ENCODE assay signal across 26 mouse cellular contexts in genomic region chr9:45182521-45182920, GRCm38 (mm10). TPM values are rescaled to one million over a fixed set of nuclear protein-coding genes. Genes with fewer than 3 reads are reported as not detected.
A peak's percentile ranks its signal among the peaks of the same experiment; 100 is the strongest.
DNase-seq lines count a peak whose midpoint lies in the region; ATAC-seq and TF ChIP-seq lines count a peak whose summit lies in the region.
"Had no signal": no experiment of that assay in that cellular context is flagged by ENCODE, and none has a peak within 500 bp of the region (broad histone marks: within the 10 kb centered on the region; RNA-seq: fewer than 3 reads in every experiment).

No protein-coding gene starts in this region.

- H3K4me3 ChIP-seq in intestine, postnatal 0 days (ENCODE audit: low read depth, low read length): no peak overlapping the region
- H3K4me3 ChIP-seq in intestine, embryonic 16.5 days (ENCODE audit: low read length): no peak overlapping the region
- H3K4me3 ChIP-seq in liver, adult 2 months (ENCODE audit: insufficient read depth, low read depth, low read length): no peak overlapping the region
- no peak overlapping the region for H3K4me3 ChIP-seq in liver, embryonic 11.5 days (ENCODE audit: low read depth, low read length)
- H3K4me3 ChIP-seq: forebrain, embryonic 10.5 days; heart, embryonic 15.5 days; hindbrain, embryonic 13.5 days; liver, embryonic 12.5 days; midbrain, embryonic 10.5 days had no signal

- H3K4me2 ChIP-seq in intestine, postnatal 0 days (replicated peaks; ENCODE audit: low read depth): no peak overlapping the region
- H3K4me2 ChIP-seq in intestine, embryonic 16.5 days (ENCODE audit: low read depth, low read length): no peak overlapping the region
- H3K4me2 ChIP-seq in liver, embryonic 11.5 days: no peak overlapping the region
- H3K4me2 ChIP-seq: heart, embryonic 15.5 days; hindbrain, embryonic 13.5 days; liver, embryonic 12.5 days had no signal

- H3K9me3 ChIP-seq in intestine, postnatal 0 days (ENCODE audit: control insufficient read depth): no peaks in the 10 kb centered on the region
- H3K9me3 ChIP-seq in intestine, embryonic 16.5 days (ENCODE audit: control insufficient read depth, low read length): no peaks in the 10 kb centered on the region
- H3K9me3 ChIP-seq in liver, embryonic 11.5 days (ENCODE audit: control insufficient read depth, low read length): no peaks in the 10 kb centered on the region
- H3K9me3 ChIP-seq: forebrain, embryonic 10.5 days; heart, embryonic 15.5 days; hindbrain, embryonic 13.5 days; liver, embryonic 12.5 days; midbrain, embryonic 10.5 days had no signal

- no peak overlapping the region for H3K9ac ChIP-seq in intestine, postnatal 0 days (ENCODE audit: low read depth, low read length)
- no peak overlapping the region for H3K9ac ChIP-seq in intestine, embryonic 16.5 days (ENCODE audit: low read depth, low read length)
- H3K9ac ChIP-seq in liver, adult 2 months (ENCODE audit: low read depth, low read length): no peak overlapping the region
- no peak overlapping the region for H3K9ac ChIP-seq in liver, embryonic 11.5 days (ENCODE audit: low read depth, low read length)
- H3K9ac ChIP-seq: heart, embryonic 15.5 days; hindbrain, embryonic 13.5 days; liver, embryonic 12.5 days had no signal

- H3K79me2 ChIP-seq in liver, adult 2 months (ENCODE audit: control insufficient read depth, insufficient read depth, low read length): no peaks in the 10 kb centered on the region

- H3K36me3 ChIP-seq in intestine, postnatal 0 days (ENCODE audit: control insufficient read depth, insufficient read depth): peaks cover 41% of the 10 kb centered on the region
- H3K36me3 ChIP-seq in intestine, embryonic 16.5 days (ENCODE audit: control insufficient read depth, insufficient read depth, low read length): no peaks in the 10 kb centered on the region
- H3K36me3 ChIP-seq in liver, adult 2 months (ENCODE audit: control insufficient read depth, insufficient read depth, low read length): no peaks in the 10 kb centered on the region
- no peaks in the 10 kb centered on the region for H3K36me3 ChIP-seq in liver, embryonic 11.5 days (ENCODE audit: control insufficient read depth, insufficient read depth, low read length)
- H3K36me3 ChIP-seq: forebrain, embryonic 10.5 days; heart, embryonic 15.5 days; hindbrain, embryonic 13.5 days; liver, embryonic 12.5 days; midbrain, embryonic 10.5 days had no signal

- DNase-seq in liver, adult 2 months (ENCODE audit: extremely low read depth, low read depth, low spot score): peak; percentile 44
- DNase-seq in liver, embryonic 11.5 days (ENCODE audit: low spot score): no peak
- peak; percentile 63 for DNase-seq in A20 (ENCODE audit: low read depth, low spot score)
- peak; percentile 21 for DNase-seq in naive thymus-derived CD4-positive, alpha-beta T cell, adult 2 months (ENCODE audit: low read depth)
- DNase-seq in gastrocnemius, postnatal 4 days (ENCODE audit: low spot score in 2 of 2): no peak
- DNase-seq: cerebellum, adult 11-12 months; heart, postnatal 36 days; lung, postnatal 10 days had no signal

- H3K27ac ChIP-seq in intestine, postnatal 0 days (ENCODE audit: low read depth, low read length): peak overlapping the region; percentile 42; the same call in 1 of the 2 replicates
- H3K27ac ChIP-seq in intestine, embryonic 16.5 days (ENCODE audit: low read length): no peak overlapping the region
- H3K27ac ChIP-seq in liver, adult 2 months (replicated peaks; ENCODE audit: insufficient read depth, low read depth, low read length): no peak overlapping the region
- H3K27ac ChIP-seq in liver, embryonic 11.5 days (ENCODE audit: low read depth, low read length): no peak overlapping the region
- H3K27ac ChIP-seq: forebrain, embryonic 10.5 days; heart, embryonic 15.5 days; hindbrain, embryonic 13.5 days; kidney, postnatal 0 days; liver, embryonic 12.5 days; midbrain, embryonic 10.5 days had no signal

- H3K4me1 ChIP-seq in intestine, postnatal 0 days (replicated peaks; ENCODE audit: control insufficient read depth, insufficient read depth, low read length): peaks cover 2% of the 10 kb centered on the region; the same call in 1 of the 2 replicates
- H3K4me1 ChIP-seq in intestine, embryonic 16.5 days (ENCODE audit: control insufficient read depth, insufficient read depth, low read length): peaks cover 5% of the 10 kb centered on the region; the same call in 1 of the 2 replicates
- H3K4me1 ChIP-seq in liver, adult 2 months (ENCODE audit: control insufficient read depth, insufficient read depth, low read length): peaks cover 9% of the 10 kb centered on the region
- H3K4me1 ChIP-seq in liver, embryonic 11.5 days (replicated peaks; ENCODE audit: control insufficient read depth, insufficient read depth, low read length): no peaks in the 10 kb centered on the region
- H3K4me1 ChIP-seq: forebrain, embryonic 10.5 days; heart, embryonic 15.5 days; hindbrain, embryonic 13.5 days; liver, embryonic 12.5 days; midbrain, embryonic 10.5 days had no signal

- WGBS in intestine, postnatal 0 days: 44% methylated on average over 3 of the region's 3 CpGs
- WGBS in intestine, embryonic 16.5 days: 46% methylated on average over 3 of the region's 3 CpGs
- WGBS in liver, adult 2 months: 66% methylated on average over 3 of the region's 3 CpGs
- WGBS in liver, embryonic 11.5 days: 56% methylated on average over 3 of the region's 3 CpGs

- TF ChIP-seq POLR2A in liver, adult 2 months (IDR thresholded peaks at IDR 0.05; ENCODE audit: extremely low read depth, insufficient read depth, low read length): no peak

- TF ChIP-seq CTCF in intestine, postnatal 0 days (IDR thresholded peaks at IDR 0.05; ENCODE audit: low read depth): no peak
- TF ChIP-seq CTCF in liver, adult 2 months (IDR thresholded peaks at IDR 0.05; ENCODE audit: low read depth, low read length): no peak

- H3K27me3 ChIP-seq in intestine, postnatal 0 days (replicated peaks; ENCODE audit: control insufficient read depth, insufficient read depth, low read length): no peaks in the 10 kb centered on the region
- H3K27me3 ChIP-seq in intestine, embryonic 16.5 days (replicated peaks; ENCODE audit: control insufficient read depth, insufficient read depth, low read length): no peaks in the 10 kb centered on the region
- no peaks in the 10 kb centered on the region for H3K27me3 ChIP-seq in liver, adult 2 months (ENCODE audit: control insufficient read depth, insufficient read depth, low read length)
- 0 out of 2 replicates have a peak, but pooled peaks cover 4% of the 10 kb centered on the region for H3K27me3 ChIP-seq in liver, embryonic 11.5 days (replicated peaks; ENCODE audit: control insufficient read depth, insufficient read depth, low read length)
- H3K27me3 ChIP-seq: heart, embryonic 15.5 days had no signal

- ATAC-seq in intestine, postnatal 0 days: no peak
- ATAC-seq in intestine, embryonic 16.5 days: no peak
- no peak for ATAC-seq in liver, embryonic 11.5 days (replicated peaks; ENCODE audit: low FRiP score)
- ATAC-seq: liver, embryonic 12.5 days had no signal

RNA-seq across cellular contexts. Expression of gene BC049352, which starts 0.7 kb away (rescaled TPM):
- polyA plus RNA-seq in intestine, postnatal 0 days (2015; fragmentation: Nextera tagmentation; extraction: Ambion mirVana): 0.48 and 1.0 TPM in 2 replicates
- polyA plus RNA-seq in intestine, embryonic 16.5 days (2015; fragmentation: Nextera tagmentation; extraction: Ambion mirVana): 0.15 and 0.36 TPM in 2 replicates
- 0.55 and 0.60 TPM in 2 replicates for total RNA-seq in liver, adult 2 months (2014; rRNA removed)
- polyA plus RNA-seq in liver, adult 2 months (2012; rRNA removed): 0.17 and 0.44 TPM in 2 replicates
- polyA plus RNA-seq in liver, embryonic 11.5 days (2014; fragmentation: Nextera tagmentation; extraction: Ambion mirVana): 0.15 TPM in 1 of 2 replicates, not detected in the other
- total RNA-seq in gastrocnemius, postnatal 4 days (2021): under 1 TPM in 1 of 2 experiments, not detected in 1; 0.21 TPM
- total RNA-seq: heart, adult 8-10 months; heart, postnatal 36 days; MEL had no signal
- polyA plus RNA-seq: C2C12; embryonic facial prominence, embryonic 11.5 days; forebrain, embryonic 10.5 days; heart, embryonic 15.5 days; limb, embryonic 11.5 days; midbrain, embryonic 10.5 days had no signal

RNA-seq across cellular contexts. Expression of gene Tmprss4, which starts 21.4 kb away (rescaled TPM):
- polyA plus RNA-seq in intestine, postnatal 0 days (2015; fragmentation: Nextera tagmentation; extraction: Ambion mirVana): 70.6 and 72.0 TPM in 2 replicates
- polyA plus RNA-seq in intestine, embryonic 16.5 days (2015; fragmentation: Nextera tagmentation; extraction: Ambion mirVana): 45.2 and 46.2 TPM in 2 replicates
- total RNA-seq in liver, adult 2 months (2014; rRNA removed): 0.37 and 1.1 TPM in 2 replicates
- polyA plus RNA-seq in liver, adult 2 months (2012; rRNA removed): 0.14 and 0.43 TPM in 2 replicates
- polyA plus RNA-seq in liver, embryonic 11.5 days (2014; fragmentation: Nextera tagmentation; extraction: Ambion mirVana): 0.17 TPM in 1 of 2 replicates, not detected in the other
- not detected for total RNA-seq in gastrocnemius, postnatal 4 days (2021)
- total RNA-seq: adrenal gland, adult 2 months; gastrocnemius, postnatal 25 days; heart, adult 8-10 months; heart, postnatal 36 days; layer of hippocampus, adult 18-20 months; layer of hippocampus, postnatal 14 days; left cerebral cortex, postnatal 10 days; MEL had no signal
- polyA plus RNA-seq: adrenal gland, adult 2 months; C2C12; embryonic facial prominence, embryonic 11.5 days; hindbrain, embryonic 13.5 days; liver, embryonic 12.5 days; midbrain, embryonic 10.5 days had no signal

RNA-seq across cellular contexts. Expression of gene Scn4b, which starts 44.3 kb away (rescaled TPM):
- 0.04 TPM in 1 of 2 replicates, not detected in the other for polyA plus RNA-seq in intestine, postnatal 0 days (2015; fragmentation: Nextera tagmentation; extraction: Ambion mirVana)
- 0.13 and 0.15 TPM in 2 replicates for polyA plus RNA-seq in intestine, embryonic 16.5 days (2015; fragmentation: Nextera tagmentation; extraction: Ambion mirVana)
- total RNA-seq in liver, adult 2 months (2014; rRNA removed): 0.07 and 0.28 TPM in 2 replicates
- 0.02 and 0.07 TPM in 2 replicates for polyA plus RNA-seq in liver, adult 2 months (2012; rRNA removed)
- polyA plus RNA-seq in liver, embryonic 11.5 days (2014; fragmentation: Nextera tagmentation; extraction: Ambion mirVana): 0.22 and 0.41 TPM in 2 replicates
- 10 to 100 TPM; 23.5 to 26.0 TPM for total RNA-seq in gastrocnemius, postnatal 4 days (2021)
- total RNA-seq: MEL had no signal

Comparison
In these comparisons a context has a peak if more than half of its experiments do, and no peak if none do; other contexts are left out.
1. DNase-seq: peak in liver, adult 2 months (single experiment), A20 (single experiment) and naive thymus-derived CD4-positive, alpha-beta T cell, adult 2 months (single experiment); none in liver, embryonic 11.5 days (single experiment) and gastrocnemius, postnatal 4 days (0 of 2).
2. RNA of gene Tmprss4, which starts 21.4 kb away (polyA plus RNA-seq): 70.6 to 72.0 TPM in intestine, postnatal 0 days and 45.2 to 46.2 TPM in intestine, embryonic 16.5 days; 0.14 to 0.43 TPM in liver, adult 2 months and 0.17 TPM in liver, embryonic 11.5 days; every median in the first group is over 10 times any median in the second.